Mouse (Mus musculus): ENCODE results near the gene Cytl1. TPM values are rescaled to one million over a fixed set of nuclear protein-coding genes. Genes with fewer than 3 reads are reported as not detected.
A peak's percentile ranks its signal among the peaks of the same experiment; 100 is the strongest.

Cytl1 gene
- polyA plus RNA-seq (2016; fragmentation: Nextera tagmentation; extraction: Ambion mirVana): 2.2 and 2.9 TPM in 2 replicates

GRCm38 (mm10) chr5:37735224-37735623 is at the start of gene Cytl1:
Cytl1 (plus strand) TSS chr5:37735519.
- ATAC-seq (ENCODE audit: low FRiP score, low read depth): no peak
- Histone ChIP-seq H3K36me3 (no peaks in the 10 kb centered on the region), H3K4me1 (no peaks in the 10 kb centered on the region), H3K4me3 (no peak within 1 kb of the TSS), H3K9ac (no peak within 1 kb of the TSS), H3K27ac (no peak within 1 kb of the TSS), H3K9me3 (no peaks in the 10 kb centered on the region), H3K27me3 (replicated peaks) (no peaks in the 10 kb centered on the region), H3K4me2 (replicated peaks) (no peak within 1 kb of the TSS)
- WGBS: 37% methylated on average over 5 of the region's 5 CpGs

GRCm38 (mm10) chr5:37692759-37693158 is 42.6 kb upstream of the Cytl1 start:
- no peaks in the 10 kb centered on the region for H3K9me3 ChIP-seq
- 0 out of 2 replicates have a peak, but pooled peaks cover 4% of the 10 kb centered on the region for H3K4me1 ChIP-seq
- no peak overlapping the region for H3K4me3 ChIP-seq
- H3K27me3 ChIP-seq (replicated peaks): no peaks in the 10 kb centered on the region
- H3K4me2 ChIP-seq (replicated peaks): no peak overlapping the region
- 90% methylated on average over 3 of the region's 3 CpGs for WGBS
- no peak overlapping the region for H3K9ac ChIP-seq
- H3K36me3 ChIP-seq: no peaks in the 10 kb centered on the region
- H3K27ac ChIP-seq: no peak overlapping the region
- no peak for ATAC-seq (ENCODE audit: low FRiP score, low read depth)

DNA sequence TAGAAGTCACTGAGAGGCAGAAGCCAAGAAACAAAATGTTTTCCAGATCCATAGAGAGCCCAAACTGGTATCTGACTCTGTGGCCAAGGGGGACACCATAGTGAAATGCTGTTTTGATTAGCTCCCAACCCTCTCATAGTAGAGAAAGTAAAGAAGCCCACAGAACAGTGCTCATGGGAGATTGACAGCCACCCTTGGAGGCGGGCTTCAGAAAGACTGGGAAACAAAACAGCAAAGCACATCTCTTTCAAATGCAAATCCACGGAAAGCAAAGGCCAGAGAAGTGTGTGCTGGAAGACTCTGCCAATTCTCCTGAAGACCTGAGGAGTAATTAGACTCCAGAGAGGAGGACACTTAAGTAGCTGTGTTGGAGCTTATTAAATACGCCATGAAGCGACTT is 39.5 kb upstream of the Cytl1 start:
- Histone ChIP-seq H3K4me3 (no peak overlapping the region), H3K4me1 (0 out of 2 replicates have a peak, but pooled peaks cover 4% of the 10 kb centered on the region), H3K9ac (no peak overlapping the region), H3K27ac (no peak overlapping the region), H3K4me2 (replicated peaks) (no peak overlapping the region), H3K9me3 (no peaks in the 10 kb centered on the region), H3K36me3 (no peaks in the 10 kb centered on the region), H3K27me3 (replicated peaks) (no peaks in the 10 kb centered on the region)
- ATAC-seq (ENCODE audit: low FRiP score, low read depth): no peak
- 34% methylated on average over 4 of the region's 4 CpGs for WGBS

DNA sequence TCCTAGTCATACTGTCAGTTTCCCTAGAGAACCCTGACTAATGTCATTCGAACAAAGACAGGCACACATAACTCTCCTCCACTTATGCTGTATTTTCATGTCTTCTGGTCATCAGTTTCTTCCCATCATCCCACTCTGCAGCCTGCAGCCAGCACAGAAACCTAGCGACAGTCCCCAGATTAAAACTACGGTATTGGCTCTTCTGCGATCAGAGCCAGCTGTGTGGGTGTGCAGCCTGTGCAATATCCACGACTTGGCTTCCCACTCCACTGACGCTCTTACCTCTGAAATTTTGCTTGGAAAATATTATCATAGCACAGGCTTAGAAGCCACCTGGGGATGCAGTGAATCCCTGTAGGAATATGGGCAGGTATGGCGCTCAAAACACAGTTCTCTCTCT is 38.0 kb upstream of the Cytl1 start:
- ATAC-seq (ENCODE audit: low FRiP score, low read depth): no peak
- Histone ChIP-seq H3K9ac (no peak overlapping the region), H3K9me3 (no peaks in the 10 kb centered on the region), H3K27me3 (replicated peaks) (no peaks in the 10 kb centered on the region), H3K36me3 (no peaks in the 10 kb centered on the region), H3K4me3 (no peak overlapping the region), H3K4me2 (replicated peaks) (no peak overlapping the region), H3K4me1 (0 out of 2 replicates have a peak, but pooled peaks cover 4% of the 10 kb centered on the region), H3K27ac (no peak overlapping the region)
- 90% methylated on average over 7 of the region's 7 CpGs for WGBS

DNA sequence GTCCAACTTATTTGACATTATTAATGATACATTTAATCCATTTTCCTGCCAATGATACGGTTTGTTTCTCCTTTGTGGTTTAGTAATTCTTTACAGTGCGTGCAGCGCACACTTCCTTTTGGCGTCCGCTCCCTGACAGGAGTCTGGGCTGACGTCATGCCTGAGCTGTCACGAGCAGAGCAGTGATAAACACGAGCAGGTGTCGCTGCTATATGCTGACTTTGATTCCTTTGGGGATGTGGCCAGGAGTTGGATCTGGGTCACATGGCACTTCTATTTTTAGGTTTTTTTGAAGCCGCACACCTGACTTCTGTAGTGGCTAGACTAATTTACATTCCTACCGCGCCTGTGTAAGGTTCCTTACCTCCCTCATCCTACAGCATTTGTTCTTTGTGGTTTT is 35.6 kb upstream of the Cytl1 start:
- Histone ChIP-seq H3K27me3 (replicated peaks) (no peaks in the 10 kb centered on the region), H3K36me3 (no peaks in the 10 kb centered on the region), H3K4me3 (no peak overlapping the region), H3K27ac (no peak overlapping the region), H3K4me2 (replicated peaks) (no peak overlapping the region), H3K4me1 (0 out of 2 replicates have a peak, but pooled peaks cover 4% of the 10 kb centered on the region), H3K9me3 (no peaks in the 10 kb centered on the region), H3K9ac (no peak overlapping the region)
- no peak for ATAC-seq (ENCODE audit: low FRiP score, low read depth)
- 71% methylated on average over 12 of the region's 12 CpGs for WGBS

GRCm38 (mm10) chr5:37704962-37705361 is 30.4 kb upstream of the Cytl1 start:
- H3K4me1 ChIP-seq: no peaks in the 10 kb centered on the region
- H3K9me3 ChIP-seq: peaks cover 5% of the 10 kb centered on the region
- H3K27me3 ChIP-seq (replicated peaks): no peaks in the 10 kb centered on the region
- H3K4me3 ChIP-seq: no peak overlapping the region
- ATAC-seq (ENCODE audit: low FRiP score, low read depth): no peak
- H3K9ac ChIP-seq: no peak overlapping the region
- no peak overlapping the region for H3K4me2 ChIP-seq (replicated peaks)
- WGBS: 89% methylated on average over 2 of the region's 2 CpGs
- no peak overlapping the region for H3K27ac ChIP-seq
- no peaks in the 10 kb centered on the region for H3K36me3 ChIP-seq

DNA sequence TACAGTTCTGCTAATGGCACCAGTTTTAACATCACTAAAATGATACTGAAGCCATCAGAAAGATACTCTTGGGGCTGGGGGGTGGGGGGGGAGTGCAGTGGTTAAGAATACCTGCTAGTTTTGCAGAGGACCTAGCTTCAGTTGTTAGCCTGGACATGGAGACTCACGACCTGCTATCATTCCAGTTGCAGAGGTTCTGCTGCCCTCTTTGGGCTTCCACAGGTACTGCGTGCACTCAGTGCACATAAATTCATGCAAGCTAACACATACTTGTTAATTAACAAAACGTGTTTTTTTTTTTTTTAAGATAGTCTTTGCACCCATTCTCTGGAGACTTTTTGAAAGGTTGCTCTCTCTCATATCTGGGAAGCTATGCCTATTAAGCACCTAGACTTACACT is 27.2 kb upstream of the Cytl1 start:
- WGBS: 66% methylated on average over 3 of the region's 3 CpGs
- no peak for ATAC-seq (ENCODE audit: low FRiP score, low read depth)

GRCm38 (mm10) chr5:37709257-37709904 is 25.9 kb upstream of the Cytl1 start:
- no peaks in the 10 kb centered on the region for H3K4me1 ChIP-seq
- H3K27me3 ChIP-seq (replicated peaks): no peaks in the 10 kb centered on the region
- H3K9ac ChIP-seq: no peak overlapping the region
- H3K27ac ChIP-seq: no peak overlapping the region
- ATAC-seq (ENCODE audit: low FRiP score, low read depth): no peak
- H3K4me3 ChIP-seq: no peak overlapping the region
- H3K4me2 ChIP-seq (replicated peaks): no peak overlapping the region
- no peaks in the 10 kb centered on the region for H3K36me3 ChIP-seq
- peaks cover 5% of the 10 kb centered on the region for H3K9me3 ChIP-seq
- WGBS: 92% methylated on average over 5 of the region's 5 CpGs

More for the DNA sequence above, 27.2 kb upstream of the Cytl1 start:
- Histone ChIP-seq H3K9ac (no peak overlapping the region), H3K27me3 (replicated peaks) (no peaks in the 10 kb centered on the region), H3K4me1 (no peaks in the 10 kb centered on the region), H3K36me3 (no peaks in the 10 kb centered on the region), H3K27ac (no peak overlapping the region), H3K4me3 (no peak overlapping the region), H3K9me3 (peaks cover 5% of the 10 kb centered on the region), H3K4me2 (replicated peaks) (no peak overlapping the region)

GRCm38 (mm10) chr5:37716505-37717372 is 18.6 kb upstream of the Cytl1 start, which contains the start of gene Stk32b:
Stk32b (minus strand) TSS chr5:37717171.
- Histone ChIP-seq H3K4me2 (replicated peaks) (peak within 1 kb of the TSS; percentile 76), H3K4me3 (peak within 1 kb of the TSS; percentile 42), H3K9me3 (no peaks in the 10 kb centered on the region), H3K27ac (peak within 1 kb of the TSS; percentile 5; the same call in 1 of the 2 replicates), H3K4me1 (peaks cover 8% of the 10 kb centered on the region; the same call in 1 of the 2 replicates), H3K9ac (peak within 1 kb of the TSS; percentile 69), H3K27me3 (replicated peaks) (peaks cover 2% of the 10 kb centered on the region; the same call in 1 of the 2 replicates), H3K36me3 (no peaks in the 10 kb centered on the region)
- peak; percentile 90 for ATAC-seq (ENCODE audit: low FRiP score, low read depth)
- under 1% methylated on average over 40 of the region's 40 CpGs for WGBS

DNA sequence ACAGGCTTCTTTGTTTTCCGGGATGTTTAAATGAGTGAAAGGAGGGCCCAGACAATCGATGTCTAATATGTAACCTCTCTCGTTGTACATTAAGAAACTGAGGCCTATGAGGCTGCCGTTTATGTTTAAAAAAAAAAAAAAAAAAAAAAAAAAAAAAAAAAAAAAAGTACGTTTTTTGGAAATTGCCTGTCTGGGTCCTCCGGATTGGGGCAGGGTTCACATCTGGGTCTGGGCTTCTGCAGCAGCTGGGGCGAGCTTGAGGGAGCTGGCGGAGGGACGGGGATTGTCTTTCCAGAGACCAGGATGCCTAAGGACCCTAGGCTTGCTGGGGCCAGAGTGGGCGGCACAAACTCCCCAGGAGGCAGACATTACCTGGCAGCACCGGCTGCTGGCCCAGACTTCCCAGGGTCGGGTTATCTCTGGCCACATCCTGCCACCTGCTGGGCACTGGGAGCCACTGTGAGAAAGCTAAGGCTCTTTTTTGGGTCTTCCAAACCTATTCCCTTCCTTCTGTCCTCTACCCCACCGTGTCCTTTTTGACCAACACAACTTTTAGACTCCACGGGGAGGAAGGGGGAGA is 17.8 kb upstream of the Cytl1 start:
- Histone ChIP-seq H3K36me3 (no peaks in the 10 kb centered on the region), H3K27ac (peak overlapping the region; percentile 5; the same call in 1 of the 2 replicates), H3K9ac (peak overlapping the region; percentile 69), H3K4me1 (peaks cover 8% of the 10 kb centered on the region; the same call in 1 of the 2 replicates), H3K9me3 (no peaks in the 10 kb centered on the region), H3K27me3 (replicated peaks) (peaks cover 2% of the 10 kb centered on the region; the same call in 1 of the 2 replicates), H3K4me3 (peak overlapping the region; percentile 42), H3K4me2 (replicated peaks) (peak overlapping the region; percentile 76)
- ATAC-seq (ENCODE audit: low FRiP score, low read depth): peak; percentile 65
- WGBS: under 1% methylated on average over 14 of the region's 14 CpGs

DNA sequence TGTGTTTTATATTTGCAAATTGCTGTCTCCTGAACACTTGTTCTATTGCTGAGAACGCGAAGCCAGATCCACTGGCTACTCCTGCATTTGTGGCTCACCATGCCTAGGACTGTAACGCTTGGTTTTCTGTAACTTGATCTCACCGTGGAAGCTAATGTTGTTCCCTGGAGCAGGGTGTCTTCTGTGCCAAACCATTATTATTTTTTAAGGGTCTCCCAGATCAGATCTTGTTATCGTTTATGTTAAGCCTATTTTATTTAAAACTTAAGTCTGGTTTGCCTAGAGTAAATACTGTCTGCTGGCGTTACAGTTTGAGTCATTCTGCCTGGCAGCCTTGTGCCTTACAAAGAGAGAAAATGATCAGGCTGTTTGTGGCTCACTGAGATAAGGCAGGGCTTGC is 14.6 kb upstream of the Cytl1 start:
- ATAC-seq (ENCODE audit: low FRiP score, low read depth): no peak
- Histone ChIP-seq H3K27ac (no peak overlapping the region), H3K27me3 (replicated peaks) (0 out of 2 replicates have a peak, but pooled peaks cover 2% of the 10 kb centered on the region)

More for the DNA sequence above, 14.6 kb upstream of the Cytl1 start:
- no peak overlapping the region for H3K4me2 ChIP-seq (replicated peaks)
- H3K9me3 ChIP-seq: no peaks in the 10 kb centered on the region
- peaks cover 8% of the 10 kb centered on the region; the same call in 1 of the 2 replicates for H3K4me1 ChIP-seq
- H3K36me3 ChIP-seq: no peaks in the 10 kb centered on the region
- H3K9ac ChIP-seq: no peak overlapping the region
- 26% methylated on average over 6 of the region's 6 CpGs for WGBS
- no peak overlapping the region for H3K4me3 ChIP-seq

Data from neural tube, embryonic 12.5 days (tissue).